In genomic region chr7:18921069-18921468, GRCm38 (mm10) we compare ENCODE assay signal across 8 mouse cellular contexts. TPM values are rescaled to one million over a fixed set of nuclear protein-coding genes. Genes with fewer than 3 reads are reported as not detected.
A peak's percentile ranks its signal among the peaks of the same experiment; 100 is the strongest.
DNase-seq lines count a peak whose midpoint lies in the region; ATAC-seq and TF ChIP-seq lines count a peak whose summit lies in the region.

No protein-coding gene starts in this region.

- no peaks in the 10 kb centered on the region for H3K9me3 ChIP-seq in embryonic facial prominence, embryonic 10.5 days
- no peaks in the 10 kb centered on the region for H3K9me3 ChIP-seq in heart, embryonic 12.5 days (replicated peaks)
- H3K9me3 ChIP-seq in kidney, embryonic 15.5 days (replicated peaks), result no peaks in the 10 kb centered on the region
- H3K9me3 ChIP-seq in limb, embryonic 14.5 days (ENCODE audit: control insufficient read depth, low read length), result no peaks in the 10 kb centered on the region
- no peaks in the 10 kb centered on the region for H3K9me3 ChIP-seq in neural tube, embryonic 14.5 days (ENCODE audit: control insufficient read depth, low read length)

- peak overlapping the region; percentile 40; the same call in 1 of the 2 replicates for H3K27ac ChIP-seq in embryonic facial prominence, embryonic 10.5 days (replicated peaks)
- H3K27ac ChIP-seq in heart, embryonic 12.5 days (ENCODE audit: poor library complexity, severe bottlenecking), result no peak overlapping the region
- H3K27ac ChIP-seq in kidney, embryonic 15.5 days, result no peak overlapping the region
- H3K27ac ChIP-seq in limb, embryonic 14.5 days (replicated peaks; ENCODE audit: low read depth, low read length), result no peak overlapping the region
- H3K27ac ChIP-seq in neural tube, embryonic 14.5 days (ENCODE audit: low read depth, low read length), result peak overlapping the region; percentile 49

- DNase-seq in 3T3-L1 (ENCODE audit: low read depth, low spot score) (peak; percentile 4), WW6 (ENCODE audit: low read depth, low spot score) (peak; percentile 40)
- peak; percentile 70 for DNase-seq in embryonic facial prominence, embryonic 10.5 days (ENCODE audit: low spot score)
- no peak for DNase-seq in limb, embryonic 14.5 days (ENCODE audit: low spot score)
- DNase-seq in B cell, adult 2 months, result no peak

- H3K36me3 ChIP-seq in embryonic facial prominence, embryonic 10.5 days (replicated peaks), result no peaks in the 10 kb centered on the region
- no peaks in the 10 kb centered on the region for H3K36me3 ChIP-seq in heart, embryonic 12.5 days
- H3K36me3 ChIP-seq in kidney, embryonic 15.5 days, result no peaks in the 10 kb centered on the region
- no peaks in the 10 kb centered on the region for H3K36me3 ChIP-seq in limb, embryonic 14.5 days (ENCODE audit: control insufficient read depth, insufficient read depth, low read length)
- H3K36me3 ChIP-seq in neural tube, embryonic 14.5 days (ENCODE audit: control insufficient read depth, insufficient read depth, low read length), result no peaks in the 10 kb centered on the region

- TF ChIP-seq POLR2A in limb, embryonic 14.5 days (IDR thresholded peaks at IDR 0.05; ENCODE audit: borderline replicate concordance, extremely low read depth, insufficient read depth, insufficient read length), result no peak

- no peak overlapping the region for H3K9ac ChIP-seq in heart, embryonic 12.5 days
- H3K9ac ChIP-seq in kidney, embryonic 15.5 days, result no peak overlapping the region
- peak overlapping the region; percentile 34; the same call in 1 of the 2 replicates for H3K9ac ChIP-seq in limb, embryonic 14.5 days (ENCODE audit: low read depth, low read length, severe bottlenecking)
- H3K9ac ChIP-seq in neural tube, embryonic 14.5 days (replicated peaks; ENCODE audit: low read depth, low read length), result no peak overlapping the region

- peak overlapping the region; percentile 38 for H3K4me3 ChIP-seq in embryonic facial prominence, embryonic 10.5 days
- no peak overlapping the region for H3K4me3 ChIP-seq in heart, embryonic 12.5 days
- H3K4me3 ChIP-seq in kidney, embryonic 15.5 days (replicated peaks), result no peak overlapping the region
- no peak overlapping the region for H3K4me3 ChIP-seq in limb, embryonic 14.5 days (replicated peaks; ENCODE audit: low read length)
- H3K4me3 ChIP-seq in neural tube, embryonic 14.5 days (ENCODE audit: low read depth, low read length), result no peak overlapping the region

- peaks cover 51% of the 10 kb centered on the region for H3K27me3 ChIP-seq in embryonic facial prominence, embryonic 10.5 days (replicated peaks; ENCODE audit: low read depth, poor library complexity, severe bottlenecking)
- H3K27me3 ChIP-seq in heart, embryonic 12.5 days (replicated peaks), result peaks cover 45% of the 10 kb centered on the region
- peaks cover 58% of the 10 kb centered on the region for H3K27me3 ChIP-seq in kidney, embryonic 15.5 days
- peaks cover 30% of the 10 kb centered on the region for H3K27me3 ChIP-seq in limb, embryonic 14.5 days (ENCODE audit: control insufficient read depth, insufficient read depth, low read length)
- no peaks in the 10 kb centered on the region for H3K27me3 ChIP-seq in neural tube, embryonic 14.5 days (ENCODE audit: control insufficient read depth, insufficient read depth, low read length)

- WGBS in embryonic facial prominence, embryonic 10.5 days, result under 1% methylated on average over 12 of the region's 12 CpGs
- 3% methylated on average over 12 of the region's 12 CpGs for WGBS in heart, embryonic 12.5 days
- under 1% methylated on average over 12 of the region's 12 CpGs for WGBS in kidney, embryonic 15.5 days
- WGBS in limb, embryonic 14.5 days, result 2% methylated on average over 12 of the region's 12 CpGs
- WGBS in neural tube, embryonic 14.5 days, result under 1% methylated on average over 12 of the region's 12 CpGs

- peak overlapping the region; percentile 38 for H3K4me2 ChIP-seq in heart, embryonic 12.5 days
- H3K4me2 ChIP-seq in kidney, embryonic 15.5 days, result peak overlapping the region; percentile 36
- H3K4me2 ChIP-seq in limb, embryonic 14.5 days (replicated peaks; ENCODE audit: low read depth, low read length, severe bottlenecking), result no peak overlapping the region
- peak overlapping the region; percentile 3; the same call in 1 of the 2 replicates for H3K4me2 ChIP-seq in neural tube, embryonic 14.5 days (ENCODE audit: low read depth, low read length)

- no peak for ATAC-seq in heart, embryonic 12.5 days (ENCODE audit: insufficient number of reproducible peaks, low FRiP score)
- peak; percentile 57; the same call in 1 of the 2 replicates for ATAC-seq in kidney, embryonic 15.5 days (replicated peaks; ENCODE audit: low FRiP score)
- no peak for ATAC-seq in limb, embryonic 14.5 days (ENCODE audit: low FRiP score, low read depth)
- no peak; the same call in 1 of the 2 replicates for ATAC-seq in neural tube, embryonic 14.5 days (ENCODE audit: low read depth)

- peaks cover 39% of the 10 kb centered on the region for H3K4me1 ChIP-seq in embryonic facial prominence, embryonic 10.5 days
- peaks cover 15% of the 10 kb centered on the region for H3K4me1 ChIP-seq in heart, embryonic 12.5 days (replicated peaks)
- peaks cover 16% of the 10 kb centered on the region for H3K4me1 ChIP-seq in kidney, embryonic 15.5 days
- peaks cover 2% of the 10 kb centered on the region; the same call in 1 of the 2 replicates for H3K4me1 ChIP-seq in limb, embryonic 14.5 days (ENCODE audit: control insufficient read depth, insufficient read depth, low read length)
- peaks cover 28% of the 10 kb centered on the region for H3K4me1 ChIP-seq in neural tube, embryonic 14.5 days (ENCODE audit: control insufficient read depth, insufficient read depth, low read length)

RNA-seq across cellular contexts. Expression of gene Nova2, which starts 4.6 kb away (rescaled TPM):
- 0.98 and 1.5 TPM in 2 replicates for polyA plus RNA-seq in embryonic facial prominence, embryonic 10.5 days (2016; fragmentation: Nextera tagmentation; extraction: Ambion mirVana)
- polyA plus RNA-seq in heart, embryonic 12.5 days (2016; fragmentation: Nextera tagmentation; extraction: Ambion mirVana), result 0.60 and 0.64 TPM in 2 replicates
- 0.67 and 0.93 TPM in 2 replicates for polyA plus RNA-seq in kidney, embryonic 15.5 days (2015; fragmentation: Nextera tagmentation; extraction: Ambion mirVana)
- polyA plus RNA-seq in limb, embryonic 14.5 days (2012; rRNA removed), result 1.3 TPM in 2 replicates
- 0.37 and 0.57 TPM in 2 replicates for polyA plus RNA-seq in limb, embryonic 14.5 days (2014; fragmentation: Nextera tagmentation; extraction: Ambion mirVana)
- polyA plus RNA-seq in neural tube, embryonic 14.5 days (2014; fragmentation: Nextera tagmentation; extraction: Ambion mirVana), result 17.1 and 18.4 TPM in 2 replicates

RNA-seq across cellular contexts. Expression of gene Ccdc61, which starts 10.9 kb away (rescaled TPM):
- 30.9 and 34.8 TPM in 2 replicates for polyA plus RNA-seq in embryonic facial prominence, embryonic 10.5 days (2016; fragmentation: Nextera tagmentation; extraction: Ambion mirVana)
- 23.3 and 24.0 TPM in 2 replicates for polyA plus RNA-seq in heart, embryonic 12.5 days (2016; fragmentation: Nextera tagmentation; extraction: Ambion mirVana)
- polyA plus RNA-seq in kidney, embryonic 15.5 days (2015; fragmentation: Nextera tagmentation; extraction: Ambion mirVana), result 27.7 and 28.9 TPM in 2 replicates
- 46.7 and 50.1 TPM in 2 replicates for polyA plus RNA-seq in limb, embryonic 14.5 days (2012; rRNA removed)
- 23.9 and 29.0 TPM in 2 replicates for polyA plus RNA-seq in limb, embryonic 14.5 days (2014; fragmentation: Nextera tagmentation; extraction: Ambion mirVana)
- 17.6 and 20.2 TPM in 2 replicates for polyA plus RNA-seq in neural tube, embryonic 14.5 days (2014; fragmentation: Nextera tagmentation; extraction: Ambion mirVana)

RNA-seq across cellular contexts. Expression of gene Pglyrp1, which starts 49.9 kb away (rescaled TPM):
- 0.69 and 0.70 TPM in 2 replicates for polyA plus RNA-seq in embryonic facial prominence, embryonic 10.5 days (2016; fragmentation: Nextera tagmentation; extraction: Ambion mirVana)
- polyA plus RNA-seq in heart, embryonic 12.5 days (2016; fragmentation: Nextera tagmentation; extraction: Ambion mirVana), result 0.83 and 0.96 TPM in 2 replicates
- 2.3 and 4.8 TPM in 2 replicates for polyA plus RNA-seq in kidney, embryonic 15.5 days (2015; fragmentation: Nextera tagmentation; extraction: Ambion mirVana)
- polyA plus RNA-seq in limb, embryonic 14.5 days (2012; rRNA removed), result 0.60 and 1.9 TPM in 2 replicates
- polyA plus RNA-seq in limb, embryonic 14.5 days (2014; fragmentation: Nextera tagmentation; extraction: Ambion mirVana), result 1.3 and 1.9 TPM in 2 replicates
- polyA plus RNA-seq in neural tube, embryonic 14.5 days (2014; fragmentation: Nextera tagmentation; extraction: Ambion mirVana), result 18.3 and 18.7 TPM in 2 replicates

Comparison
In these comparisons a context has a peak if more than half of its experiments do, and no peak if none do; other contexts are left out.
1. DNase-seq: peak in 3T3-L1 (single experiment), WW6 (single experiment) and embryonic facial prominence, embryonic 10.5 days (single experiment); none in limb, embryonic 14.5 days (single experiment) and B cell, adult 2 months (0 of 2).
2. H3K27ac ChIP-seq: peak in embryonic facial prominence, embryonic 10.5 days (single experiment) and neural tube, embryonic 14.5 days (single experiment); none in heart, embryonic 12.5 days (single experiment), kidney, embryonic 15.5 days (single experiment) and limb, embryonic 14.5 days (single experiment).